Mouse (Mus musculus) lung, embryonic 15.5 days (tissue): ENCODE measurements around the gene Abcd3. TPM values are rescaled to one million over a fixed set of nuclear protein-coding genes. Genes with fewer than 3 reads are reported as not detected.

Experiments used
- ATAC-seq: fragments of 200-750 bp; cut with Nextera tagmentation; 2 replicates; pipeline ENCODE4 v1.8.0; 2017; ENCODE audit warnings: moderate number of reproducible peaks, borderline replicate concordance; ENCODE audit not compliant: low FRiP score, low TSS enrichment; ENCODE audit errors: extremely low read depth
- H3K27ac ChIP-seq: fragments of 300-500 bp; sonication (generic); 2 replicates; pipeline ENCODE4 v1.5.1; 2015; ENCODE audit warnings: moderate library complexity, mild to moderate bottlenecking, inconsistent platforms
- H3K27me3 ChIP-seq: fragments of 300-500 bp; sonication (generic); 2 replicates; pipeline ENCODE4 v1.6.1; 2015; ENCODE audit warnings: inconsistent platforms
- H3K36me3 ChIP-seq: fragments of 300-500 bp; sonication (generic); 2 replicates; pipeline ENCODE4 v1.6.1; 2015; ENCODE audit warnings: inconsistent platforms
- H3K4me1 ChIP-seq: fragments of 300-500 bp; sonication (generic); 2 replicates; pipeline ENCODE4 v1.6.1; 2015; ENCODE audit warnings: inconsistent platforms
- H3K4me2 ChIP-seq: fragments of 300-500 bp; sonication (generic); 2 replicates; pipeline ENCODE4 v1.6.1; 2015; ENCODE audit warnings: inconsistent platforms, mild to moderate bottlenecking, moderate library complexity
- H3K4me3 ChIP-seq: fragments of 300-500 bp; sonication (generic); 2 replicates; pipeline ENCODE4 v1.5.1; 2015; ENCODE audit warnings: mild to moderate bottlenecking, inconsistent platforms
- H3K9ac ChIP-seq: fragments of 300-500 bp; sonication (generic); 2 replicates; pipeline ENCODE4 v1.6.1; 2015; ENCODE audit warnings: inconsistent platforms
- H3K9me3 ChIP-seq: fragments of 300-500 bp; sonication (generic); 2 replicates; pipeline ENCODE4 v1.6.1; 2016; ENCODE audit warnings: inconsistent platforms
- WGBS: fragments of 180-500 bp; shearing (Covaris S2); methylation state at CpG from one replicate; pipeline ENCODE4 v1.1.7; 2015; 5-methylcytosine and 5-hydroxymethylcytosine counted together
- polyA plus RNA-seq: library from polyadenylated mRNA; unstranded; fragments of >200 nt; fragmentation: Nextera tagmentation; extraction: Ambion mirVana; gene quantifications from 2 replicates; pipeline ENCODE4 v1.2.1, GENCODE M21; 2015

Abcd3 gene
- polyA plus RNA-seq, 1 experiment from 2014 or later: 82.5 TPM

GRCm38 (mm10) chr3:121736025-121736744 is 78.9 kb downstream of the Abcd3 start:
- peak; percentile 84 for ATAC-seq
- H3K4me1 ChIP-seq: peaks cover 16% of the 10 kb centered on the region
- H3K27ac ChIP-seq: peak overlapping the region; percentile 64
- H3K9me3 ChIP-seq: no peaks in the 10 kb centered on the region
- peak overlapping the region; percentile 33; the same call in 1 of the 2 replicates for H3K4me2 ChIP-seq
- H3K36me3 ChIP-seq: no peaks in the 10 kb centered on the region
- H3K9ac ChIP-seq: no peak overlapping the region
- H3K27me3 ChIP-seq: no peaks in the 10 kb centered on the region
- 14% methylated on average over 18 of the region's 18 CpGs for WGBS
- H3K4me3 ChIP-seq: no peak overlapping the region

GRCm38 (mm10) chr3:121735542-121735941 is 79.6 kb downstream of the Abcd3 start:
- Histone ChIP-seq H3K4me2 (no peak overlapping the region), H3K27me3 (no peaks in the 10 kb centered on the region), H3K9ac (no peak overlapping the region), H3K4me3 (no peak overlapping the region), H3K36me3 (no peaks in the 10 kb centered on the region), H3K9me3 (no peaks in the 10 kb centered on the region), H3K4me1 (peaks cover 16% of the 10 kb centered on the region), H3K27ac (peak overlapping the region; percentile 64; the same call in 1 of the 2 replicates)
- no peak for ATAC-seq
- 61% methylated on average over 7 of the region's 7 CpGs for WGBS

- 71% methylated on average over 4 of the region's 4 CpGs for WGBS
- Histone ChIP-seq H3K4me1 (0 out of 2 replicates have a peak, but pooled peaks cover 3% of the 10 kb centered on the region), H3K4me3 (no peak overlapping the region), H3K9me3 (no peaks in the 10 kb centered on the region), H3K4me2 (no peak overlapping the region), H3K27me3 (no peaks in the 10 kb centered on the region), H3K27ac (no peak overlapping the region), H3K36me3 (no peaks in the 10 kb centered on the region), H3K9ac (no peak overlapping the region)
- no peak for ATAC-seq
Measured at GRCm38 (mm10) chr3:121729678-121730077, 85.4 kb downstream of the Abcd3 start.

- WGBS: 59% methylated on average over 10 of the region's 10 CpGs
- peaks cover 25% of the 10 kb centered on the region for H3K4me1 ChIP-seq
- no peaks in the 10 kb centered on the region for H3K9me3 ChIP-seq
- H3K4me3 ChIP-seq: no peak overlapping the region
- H3K4me2 ChIP-seq: no peak overlapping the region
- no peak overlapping the region for H3K27ac ChIP-seq
- no peaks in the 10 kb centered on the region for H3K27me3 ChIP-seq
- no peak overlapping the region for H3K9ac ChIP-seq
- no peaks in the 10 kb centered on the region for H3K36me3 ChIP-seq
- no peak for ATAC-seq
Measured at GRCm38 (mm10) chr3:121725651-121726050, 89.5 kb downstream of the Abcd3 start.

- H3K27ac ChIP-seq: no peak overlapping the region
- WGBS: 28% methylated on average over 12 of the region's 12 CpGs
- no peak overlapping the region for H3K9ac ChIP-seq
Measured at GRCm38 (mm10) chr3:121724553-121724952, 90.5 kb downstream of the Abcd3 start.

GRCm38 (mm10) chr3:121723968-121724524 is 91.1 kb downstream of the Abcd3 start:
- Histone ChIP-seq H3K27ac (no peak overlapping the region), H3K9ac (peak overlapping the region; percentile 47), H3K9me3 (no peaks in the 10 kb centered on the region), H3K4me3 (peak overlapping the region; percentile 57), H3K36me3 (no peaks in the 10 kb centered on the region), H3K4me1 (peaks cover 25% of the 10 kb centered on the region), H3K4me2 (peak overlapping the region; percentile 76), H3K27me3 (no peaks in the 10 kb centered on the region)
- no peak for ATAC-seq
- WGBS: 5% methylated on average over 20 of the region's 20 CpGs

More at GRCm38 (mm10) chr3:121724553-121724952, 90.5 kb downstream of the Abcd3 start:
- Histone ChIP-seq H3K4me1 (peaks cover 25% of the 10 kb centered on the region), H3K4me3 (peak overlapping the region; percentile 57), H3K4me2 (peak overlapping the region; percentile 76), H3K36me3 (no peaks in the 10 kb centered on the region), H3K27me3 (no peaks in the 10 kb centered on the region), H3K9me3 (no peaks in the 10 kb centered on the region)
- no peak for ATAC-seq

GRCm38 (mm10) chr3:121722971-121723844 is 91.9 kb downstream of the Abcd3 start, which contains the start of gene F3:
Gene F3, plus strand, starts transcription at chr3:121723537.
- peak; percentile 87 for ATAC-seq
- H3K27me3 ChIP-seq: no peaks in the 10 kb centered on the region
- under 1% methylated on average over 58 of the region's 73 CpGs for WGBS
- no peaks in the 10 kb centered on the region for H3K9me3 ChIP-seq
- peaks cover 25% of the 10 kb centered on the region for H3K4me1 ChIP-seq
- peak within 1 kb of the TSS; percentile 57 for H3K4me3 ChIP-seq
- H3K9ac ChIP-seq: peak within 1 kb of the TSS; percentile 47
- peak within 1 kb of the TSS; percentile 58 for H3K27ac ChIP-seq
- no peaks in the 10 kb centered on the region for H3K36me3 ChIP-seq
- peak within 1 kb of the TSS; percentile 76 for H3K4me2 ChIP-seq

- H3K27ac ChIP-seq: peak overlapping the region; percentile 5; the same call in 1 of the 2 replicates
- no peak overlapping the region for H3K9ac ChIP-seq
- no peaks in the 10 kb centered on the region for H3K36me3 ChIP-seq
- no peaks in the 10 kb centered on the region for H3K27me3 ChIP-seq
- 55% methylated on average over 7 of the region's 7 CpGs for WGBS
- H3K9me3 ChIP-seq: no peaks in the 10 kb centered on the region
- no peak overlapping the region for H3K4me3 ChIP-seq
- peak overlapping the region; percentile 19; the same call in 1 of the 2 replicates for H3K4me2 ChIP-seq
- no peak for ATAC-seq
- H3K4me1 ChIP-seq: peaks cover 25% of the 10 kb centered on the region
Measured at GRCm38 (mm10) chr3:121721691-121722070, 93.4 kb downstream of the Abcd3 start.

GRCm38 (mm10) chr3:121720801-121721690 is 94.1 kb downstream of the Abcd3 start:
- Histone ChIP-seq H3K9ac (no peak overlapping the region), H3K36me3 (no peaks in the 10 kb centered on the region), H3K27ac (peak overlapping the region; percentile 5; the same call in 1 of the 2 replicates), H3K27me3 (no peaks in the 10 kb centered on the region), H3K4me2 (peak overlapping the region; percentile 19; the same call in 1 of the 2 replicates), H3K9me3 (no peaks in the 10 kb centered on the region), H3K4me1 (peaks cover 25% of the 10 kb centered on the region), H3K4me3 (no peak overlapping the region; the same call in 1 of the 2 replicates)
- 34% methylated on average over 14 of the region's 14 CpGs for WGBS
- ATAC-seq: no peak

- no peak overlapping the region for H3K4me2 ChIP-seq
- H3K27ac ChIP-seq: no peak overlapping the region
- H3K9ac ChIP-seq: no peak overlapping the region
- no peaks in the 10 kb centered on the region for H3K9me3 ChIP-seq
- no peaks in the 10 kb centered on the region for H3K27me3 ChIP-seq
- no peak overlapping the region for H3K4me3 ChIP-seq
- H3K4me1 ChIP-seq: peaks cover 23% of the 10 kb centered on the region
- ATAC-seq: no peak
- 69% methylated on average over 3 of the region's 3 CpGs for WGBS
- H3K36me3 ChIP-seq: no peaks in the 10 kb centered on the region
Measured at GRCm38 (mm10) chr3:121719701-121720100, 95.4 kb downstream of the Abcd3 start.

- no peak overlapping the region for H3K27ac ChIP-seq
- peaks cover 21% of the 10 kb centered on the region for H3K4me1 ChIP-seq
- no peak for ATAC-seq
- no peaks in the 10 kb centered on the region for H3K27me3 ChIP-seq
- no peak overlapping the region for H3K4me3 ChIP-seq
- no peaks in the 10 kb centered on the region for H3K9me3 ChIP-seq
- WGBS: 69% methylated on average over 8 of the region's 8 CpGs
- H3K36me3 ChIP-seq: no peaks in the 10 kb centered on the region
- no peak overlapping the region for H3K4me2 ChIP-seq
- no peak overlapping the region for H3K9ac ChIP-seq
Measured at GRCm38 (mm10) chr3:121718679-121719078, 96.4 kb downstream of the Abcd3 start.
